Mouse (Mus musculus): ENCODE results near the gene Phldb3.
A peak's percentile ranks its signal among the peaks of the same experiment; 100 is the strongest.

Phldb3 gene

GRCm38 (mm10) chr7:24630116-24630880, 19.7 kb downstream of the Phldb3 start:
- DNase-seq (ENCODE audit: low spot score in 2 of 2): no peak

GRCm38 (mm10) chr7:24636264-24636663, 25.7 kb downstream of the Phldb3 start, which contains the start of gene Lypd3:
Gene Lypd3 (plus strand): TSS chr7:24636550.
- no peak for DNase-seq (ENCODE audit: low spot score in 2 of 2)

GRCm38 (mm10) chr7:24637046-24637445, 26.5 kb downstream of the Phldb3 start:
- no peak for DNase-seq (ENCODE audit: low spot score in 2 of 2)

- no peak for DNase-seq (ENCODE audit: low spot score in 2 of 2)
Measured at GRCm38 (mm10) chr7:24638026-24638856, 27.7 kb downstream of the Phldb3 start.

- no peak for DNase-seq (ENCODE audit: low spot score in 2 of 2)
Measured at GRCm38 (mm10) chr7:24640450-24640849, 29.9 kb downstream of the Phldb3 start.

GRCm38 (mm10) chr7:24642491-24642890, 31.9 kb downstream of the Phldb3 start:
- DNase-seq (ENCODE audit: low spot score in 2 of 2): peak; percentile 19 to 31

- DNase-seq (ENCODE audit: low spot score in 2 of 2): no peak
Measured at GRCm38 (mm10) chr7:24644492-24644891, 33.9 kb downstream of the Phldb3 start.

- no peak for DNase-seq (ENCODE audit: low spot score in 2 of 2)
Measured at GRCm38 (mm10) chr7:24644996-24645395, 34.4 kb downstream of the Phldb3 start.

- DNase-seq (ENCODE audit: low spot score in 2 of 2): no peak
Measured at GRCm38 (mm10) chr7:24646486-24646885, 35.9 kb downstream of the Phldb3 start.

GRCm38 (mm10) chr7:24653681-24654080, 43.1 kb downstream of the Phldb3 start:
- DNase-seq (ENCODE audit: low spot score in 2 of 2): peak in 1 of 2 experiments; percentile 32

- DNase-seq (ENCODE audit: low spot score in 2 of 2): no peak
Measured at GRCm38 (mm10) chr7:24659737-24660357, 49.3 kb downstream of the Phldb3 start.

- DNase-seq (ENCODE audit: low spot score in 2 of 2): no peak
Measured at GRCm38 (mm10) chr7:24661118-24661904, 50.7 kb downstream of the Phldb3 start.

- DNase-seq (ENCODE audit: low spot score in 2 of 2): peak in 1 of 2 experiments; percentile 42
Measured at GRCm38 (mm10) chr7:24662575-24662974, 52.0 kb downstream of the Phldb3 start.

GRCm38 (mm10) chr7:24664301-24664700, 53.7 kb downstream of the Phldb3 start:
- no peak for DNase-seq (ENCODE audit: low spot score in 2 of 2)

- no peak for DNase-seq (ENCODE audit: low spot score in 2 of 2)
Measured at GRCm38 (mm10) chr7:24664959-24665358, 54.4 kb downstream of the Phldb3 start.

- DNase-seq (ENCODE audit: low spot score in 2 of 2): no peak
Measured at GRCm38 (mm10) chr7:24671944-24672439, 61.4 kb downstream of the Phldb3 start.

GRCm38 (mm10) chr7:24676575-24676974, 66.0 kb downstream of the Phldb3 start, which contains the start of gene Tex101:
Gene Tex101 (minus strand): TSS chr7:24676675.
- no peak for DNase-seq (ENCODE audit: low spot score in 2 of 2)
